Mouse (Mus musculus): ENCODE measurements around the gene Clasp2. TPM values are rescaled to one million over a fixed set of nuclear protein-coding genes. Genes with fewer than 3 reads are reported as not detected.

Gene Clasp2
- polyA plus RNA-seq (2012; rRNA removed) (18.7 and 18.8 TPM in 2 replicates), polyA plus RNA-seq (2014; fragmentation: Nextera tagmentation; extraction: Ambion mirVana) (21.4 and 23.3 TPM in 2 replicates)

DNA sequence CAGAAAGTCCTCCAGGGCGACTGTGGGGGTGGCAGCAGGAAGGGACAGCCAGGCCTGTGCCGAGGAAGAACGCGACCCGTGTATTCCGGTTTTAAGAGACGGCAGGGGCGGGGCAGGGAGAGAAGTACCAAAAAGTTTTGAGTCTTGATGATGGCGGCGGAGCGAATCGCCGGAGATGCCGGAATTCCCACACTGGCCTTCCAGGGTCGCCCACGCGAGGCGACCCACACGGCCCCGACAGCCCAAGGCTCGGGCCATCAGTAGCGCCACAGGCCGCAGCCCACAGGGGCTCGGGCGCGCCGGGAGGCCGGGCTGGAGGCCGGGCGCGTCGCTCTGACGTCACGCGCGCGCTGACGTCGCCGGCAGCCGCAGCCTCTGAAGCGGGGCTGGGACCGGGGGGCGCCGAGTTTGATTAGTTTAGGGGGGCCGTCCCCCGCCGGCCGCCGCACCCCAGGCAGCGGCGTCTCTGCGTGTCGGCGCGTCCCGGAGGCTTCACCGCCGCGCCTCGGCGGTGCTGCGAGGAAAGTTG, at the start of gene Clasp2:
Gene Clasp2 (plus strand): TSS at position 366 of the 529 bp plus-strand sequence.
- ATAC-seq (ENCODE audit: low FRiP score, low read depth) (peak; percentile 96), DNase-seq (ENCODE audit: low spot score) (peak; percentile 85)
- Histone ChIP-seq H3K9me3 (ENCODE audit: control insufficient read depth, low read length) (no peaks in the 10 kb centered on the region), H3K4me1 (ENCODE audit: control insufficient read depth, insufficient read depth, low read length) (0 out of 2 replicates have a peak, but pooled peaks cover 2% of the 10 kb centered on the region), H3K4me2 (replicated peaks; ENCODE audit: low read depth, low read length, severe bottlenecking) (peak within 1 kb of the TSS; percentile 93), H3K27ac (replicated peaks; ENCODE audit: low read depth, low read length) (peak within 1 kb of the TSS; percentile 88), H3K9ac (ENCODE audit: low read depth, low read length, severe bottlenecking) (peak within 1 kb of the TSS; percentile 87), H3K36me3 (ENCODE audit: control insufficient read depth, insufficient read depth, low read length) (no peaks in the 10 kb centered on the region), H3K4me3 (replicated peaks; ENCODE audit: low read length) (peak within 1 kb of the TSS; percentile 93), H3K27me3 (ENCODE audit: control insufficient read depth, insufficient read depth, low read length) (no peaks in the 10 kb centered on the region)
- under 1% methylated on average over 36 of the region's 63 CpGs for WGBS
- TF ChIP-seq POLR2A (IDR thresholded peaks at IDR 0.05; ENCODE audit: borderline replicate concordance, extremely low read depth, insufficient read depth, insufficient read length), result peak; percentile 72; the same call in 1 of the 2 replicates

GRCm38 (mm10) chr9:113701441-113702160, 39.7 kb upstream of the Clasp2 start:
- Histone ChIP-seq H3K27ac (replicated peaks; ENCODE audit: low read depth, low read length) (no peak overlapping the region), H3K4me3 (replicated peaks; ENCODE audit: low read length) (no peak overlapping the region), H3K9ac (ENCODE audit: low read depth, low read length, severe bottlenecking) (no peak overlapping the region), H3K36me3 (ENCODE audit: control insufficient read depth, insufficient read depth, low read length) (peaks cover 21% of the 10 kb centered on the region), H3K4me2 (replicated peaks; ENCODE audit: low read depth, low read length, severe bottlenecking) (no peak overlapping the region), H3K27me3 (ENCODE audit: control insufficient read depth, insufficient read depth, low read length) (no peaks in the 10 kb centered on the region), H3K9me3 (ENCODE audit: control insufficient read depth, low read length) (no peaks in the 10 kb centered on the region), H3K4me1 (ENCODE audit: control insufficient read depth, insufficient read depth, low read length) (peaks cover 13% of the 10 kb centered on the region)
- no peak for TF ChIP-seq POLR2A (IDR thresholded peaks at IDR 0.05; ENCODE audit: borderline replicate concordance, extremely low read depth, insufficient read depth, insufficient read length)
- no peak for ATAC-seq (ENCODE audit: low FRiP score, low read depth)
- no peak for DNase-seq (ENCODE audit: low spot score)
- 79% methylated on average over 5 of the region's 5 CpGs for WGBS

GRCm38 (mm10) chr9:113706108-113706507, 35.2 kb upstream of the Clasp2 start:
- ATAC-seq (ENCODE audit: low FRiP score, low read depth), result no peak
- WGBS, result 78% methylated on average over 2 of the region's 2 CpGs
- no peaks in the 10 kb centered on the region for H3K9me3 ChIP-seq (ENCODE audit: control insufficient read depth, low read length)
- H3K4me3 ChIP-seq (replicated peaks; ENCODE audit: low read length), result peak overlapping the region; percentile 97
- 0 out of 2 replicates have a peak overlapping the region, but pooled peaks have one; percentile 96 for H3K9ac ChIP-seq (ENCODE audit: low read depth, low read length, severe bottlenecking)
- no peaks in the 10 kb centered on the region for H3K36me3 ChIP-seq (ENCODE audit: control insufficient read depth, insufficient read depth, low read length)
- DNase-seq (ENCODE audit: low spot score), result no peak
- peak overlapping the region; percentile 57 for H3K4me2 ChIP-seq (replicated peaks; ENCODE audit: low read depth, low read length, severe bottlenecking)
- TF ChIP-seq POLR2A (IDR thresholded peaks at IDR 0.05; ENCODE audit: borderline replicate concordance, extremely low read depth, insufficient read depth, insufficient read length), result no peak
- peaks cover 18% of the 10 kb centered on the region for H3K4me1 ChIP-seq (ENCODE audit: control insufficient read depth, insufficient read depth, low read length)
- H3K27me3 ChIP-seq (ENCODE audit: control insufficient read depth, insufficient read depth, low read length), result no peaks in the 10 kb centered on the region
- no peak overlapping the region for H3K27ac ChIP-seq (replicated peaks; ENCODE audit: low read depth, low read length)

DNA sequence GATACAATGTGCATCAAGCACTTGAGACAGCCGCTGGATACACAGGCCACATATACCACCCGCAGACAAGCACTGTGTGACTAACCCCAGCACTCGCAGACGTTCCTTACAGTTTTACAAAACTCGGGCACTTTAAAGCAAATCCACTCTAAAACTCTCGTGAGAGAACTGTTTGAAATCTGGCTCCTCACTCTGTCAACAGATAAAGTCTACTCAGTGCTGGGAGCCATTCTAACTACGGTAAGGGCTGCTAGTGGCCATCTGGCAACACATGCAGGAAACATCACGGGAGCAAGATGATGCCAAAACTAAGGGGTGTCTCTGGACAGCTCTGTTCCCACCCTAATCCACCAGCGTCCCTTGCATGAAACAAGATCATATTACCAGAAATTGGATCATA, 34.4 kb upstream of the Clasp2 start:
- no peak for ATAC-seq (ENCODE audit: low FRiP score, low read depth)

GRCm38 (mm10) chr9:113707481-113708360, 33.6 kb upstream of the Clasp2 start, which contains the start of gene Pdcd6ip:
TSS of gene Pdcd6ip (minus strand) at chr9:113708259.
- TF ChIP-seq POLR2A (IDR thresholded peaks at IDR 0.05; ENCODE audit: borderline replicate concordance, extremely low read depth, insufficient read depth, insufficient read length), result 0 out of 2 replicates have a peak, but pooled peaks have one; percentile 51
- Histone ChIP-seq H3K4me3 (replicated peaks; ENCODE audit: low read length) (peak within 1 kb of the TSS; percentile 97), H3K27me3 (ENCODE audit: control insufficient read depth, insufficient read depth, low read length) (no peaks in the 10 kb centered on the region), H3K27ac (replicated peaks; ENCODE audit: low read depth, low read length) (peak within 1 kb of the TSS; percentile 89), H3K4me2 (replicated peaks; ENCODE audit: low read depth, low read length, severe bottlenecking) (peak within 1 kb of the TSS; percentile 57), H3K36me3 (ENCODE audit: control insufficient read depth, insufficient read depth, low read length) (no peaks in the 10 kb centered on the region), H3K4me1 (ENCODE audit: control insufficient read depth, insufficient read depth, low read length) (peaks cover 18% of the 10 kb centered on the region), H3K9me3 (ENCODE audit: control insufficient read depth, low read length) (no peaks in the 10 kb centered on the region), H3K9ac (ENCODE audit: low read depth, low read length, severe bottlenecking) (peak within 1 kb of the TSS; percentile 96)
- DNase-seq (ENCODE audit: low spot score) (peak; percentile 87), ATAC-seq (ENCODE audit: low FRiP score, low read depth) (peak; percentile 93)
- WGBS, result 4% methylated on average over 39 of the region's 77 CpGs

More for the DNA sequence above, 34.4 kb upstream of the Clasp2 start:
- Histone ChIP-seq H3K4me3 (replicated peaks; ENCODE audit: low read length) (peak overlapping the region; percentile 97), H3K27me3 (ENCODE audit: control insufficient read depth, insufficient read depth, low read length) (no peaks in the 10 kb centered on the region), H3K36me3 (ENCODE audit: control insufficient read depth, insufficient read depth, low read length) (no peaks in the 10 kb centered on the region), H3K4me1 (ENCODE audit: control insufficient read depth, insufficient read depth, low read length) (peaks cover 18% of the 10 kb centered on the region), H3K9ac (ENCODE audit: low read depth, low read length, severe bottlenecking) (peak overlapping the region; percentile 96), H3K27ac (replicated peaks; ENCODE audit: low read depth, low read length) (no peak overlapping the region), H3K4me2 (replicated peaks; ENCODE audit: low read depth, low read length, severe bottlenecking) (peak overlapping the region; percentile 57), H3K9me3 (ENCODE audit: control insufficient read depth, low read length) (no peaks in the 10 kb centered on the region)
- no peak for TF ChIP-seq POLR2A (IDR thresholded peaks at IDR 0.05; ENCODE audit: borderline replicate concordance, extremely low read depth, insufficient read depth, insufficient read length)
- DNase-seq (ENCODE audit: low spot score), result no peak
- WGBS, result 56% methylated on average over 9 of the region's 9 CpGs

Measured in limb, embryonic 14.5 days (tissue).